Mouse (Mus musculus) adrenal gland, adult (tissue): ENCODE results near the gene Stk11ip.

Source experiments
- DNase-seq, 2 experiments: peaks; one replicate each; pipeline ENCODE4 v3.0.0; 2022 to 2023; ENCODE audit warnings: low spot score in 1 of 2; ENCODE audit not compliant: inconsistent age in 2 of 2

Stk11ip gene

GRCm38 (mm10) chr1:75538597-75539190, 17.4 kb downstream of the Stk11ip start:
- no peak for DNase-seq

- DNase-seq, result no peak
Measured at GRCm38 (mm10) chr1:75541496-75541895, 20.2 kb downstream of the Stk11ip start.

GRCm38 (mm10) chr1:75544351-75544750, 23.0 kb downstream of the Stk11ip start:
- DNase-seq, result no peak

GRCm38 (mm10) chr1:75545965-75546956, 24.9 kb downstream of the Stk11ip start, which contains the start of gene Slc4a3:
Slc4a3 (plus strand) TSS chr1:75546266.
- peak; percentile 84 to 93 for DNase-seq

GRCm38 (mm10) chr1:75547351-75547750, 26.0 kb downstream of the Stk11ip start:
- peak in 1 of 2 experiments; percentile 45 for DNase-seq

GRCm38 (mm10) chr1:75548083-75548482, 26.8 kb downstream of the Stk11ip start:
- DNase-seq, result peak in 1 of 2 experiments; percentile 75

- DNase-seq, result no peak
Measured at GRCm38 (mm10) chr1:75548871-75549270, 27.5 kb downstream of the Stk11ip start.

GRCm38 (mm10) chr1:75549289-75550279, 28.3 kb downstream of the Stk11ip start:
- DNase-seq, result peak; percentile 92 to 95

GRCm38 (mm10) chr1:75550586-75550985, 29.3 kb downstream of the Stk11ip start:
- DNase-seq, result no peak

- no peak for DNase-seq
Measured at GRCm38 (mm10) chr1:75555680-75556079, 34.4 kb downstream of the Stk11ip start.

- no peak for DNase-seq
Measured at GRCm38 (mm10) chr1:75556143-75556781, 34.9 kb downstream of the Stk11ip start.

GRCm38 (mm10) chr1:75557041-75557440, 35.7 kb downstream of the Stk11ip start:
- peak in 1 of 2 experiments; percentile 43 for DNase-seq

GRCm38 (mm10) chr1:75558388-75559178, 37.3 kb downstream of the Stk11ip start:
- DNase-seq, result peak; percentile 65 to 83

GRCm38 (mm10) chr1:75559212-75559925, 38.0 kb downstream of the Stk11ip start:
- peak; percentile 95 to 98 for DNase-seq

GRCm38 (mm10) chr1:75560206-75560913, 39.0 kb downstream of the Stk11ip start:
- DNase-seq, result peak in 1 of 2 experiments; percentile 60

- peak in 1 of 2 experiments; percentile 86 for DNase-seq
Measured at GRCm38 (mm10) chr1:75561221-75561897, 40.0 kb downstream of the Stk11ip start.

GRCm38 (mm10) chr1:75561898-75562238, 40.5 kb downstream of the Stk11ip start:
- no peak for DNase-seq

GRCm38 (mm10) chr1:75564102-75564501, 42.8 kb downstream of the Stk11ip start:
- DNase-seq, result no peak
